Mouse (Mus musculus) mature B cell (primary cell): ENCODE measurements at regions not wholly inside any gene's neighbourhood (a gene's known extent, or its start where the extent isn't known, plus 50 kb on each side); places are given as distances from the start of the nearest gene placed in this dataset.

Experiments
- in situ Hi-C: fragments of 300-500 bp; cut with MboI; formaldehyde crosslinking; loops from 2 replicates; pipeline ENCODE4 v1.14.3; 2019

DNA sequence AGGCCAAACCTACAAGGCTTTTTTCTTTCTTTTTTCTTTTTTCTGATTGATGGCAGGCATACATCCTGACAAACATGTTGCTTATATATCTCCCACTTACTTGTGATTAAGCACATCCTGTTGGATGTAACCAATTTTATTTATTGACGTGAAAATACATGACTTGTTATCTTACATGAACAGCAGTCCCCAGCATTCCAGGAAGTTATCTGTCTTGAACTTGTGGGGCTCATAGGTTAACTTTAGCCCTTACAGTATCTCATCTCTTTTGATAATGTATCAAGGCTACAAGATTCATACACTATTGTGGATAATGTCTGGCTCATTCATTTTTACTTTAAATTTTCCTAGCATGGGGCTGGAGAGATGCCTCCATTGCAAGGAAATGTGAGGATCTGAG is 852.0 kb upstream of the Agtr1b start:
- in situ Hi-C loops, result no loop called here

DNA sequence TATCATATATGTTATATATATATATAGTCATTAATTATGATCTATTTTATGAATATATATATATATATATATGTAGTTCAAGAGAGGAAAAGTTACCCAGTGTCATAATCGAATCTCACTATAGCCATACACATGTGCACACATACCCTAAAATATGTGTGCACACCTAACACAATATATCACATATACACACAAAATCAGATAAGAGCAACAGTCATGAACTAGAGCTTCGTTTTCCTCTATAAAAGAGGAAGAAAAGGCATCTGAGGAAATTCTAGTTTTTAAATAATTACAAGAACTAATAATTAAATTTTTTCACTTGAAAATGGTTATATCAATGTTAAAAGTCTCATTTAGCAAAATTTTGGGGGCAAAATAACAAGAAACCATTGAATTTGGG is 835.3 kb upstream of the Tbl1xr1 start:
- in situ Hi-C loops, result no loop called here

DNA sequence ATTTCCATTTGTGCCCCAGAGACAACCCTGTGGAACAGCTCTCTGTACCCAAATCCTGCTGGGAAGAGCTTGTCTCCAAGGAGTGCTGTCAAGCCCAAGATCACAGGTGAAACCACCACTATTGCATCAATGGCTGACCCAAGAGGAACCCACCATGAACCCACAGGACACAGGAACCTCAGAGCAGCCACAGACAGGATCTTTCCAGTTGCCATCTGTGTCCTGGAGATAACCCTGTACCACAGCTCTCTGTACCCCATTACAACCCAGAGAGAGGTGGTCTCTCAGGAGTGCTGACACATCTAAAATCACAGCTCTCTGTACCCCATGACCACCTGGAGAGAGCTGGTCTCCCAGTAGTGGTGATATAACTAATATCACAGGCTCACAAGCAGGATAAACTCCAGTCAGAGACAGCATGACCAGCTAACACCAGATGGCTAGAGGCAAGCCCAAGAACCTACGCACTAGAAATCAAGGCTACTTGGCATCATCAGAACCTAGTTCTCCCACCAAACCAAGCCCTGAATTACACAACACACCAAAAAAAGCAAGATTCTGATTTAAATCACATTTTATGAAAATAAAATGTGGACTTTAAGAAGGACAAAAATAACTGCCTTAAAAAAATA is 820.2 kb upstream of the Tbl1xr1 start:
- in situ Hi-C loops, result no loop called here

DNA sequence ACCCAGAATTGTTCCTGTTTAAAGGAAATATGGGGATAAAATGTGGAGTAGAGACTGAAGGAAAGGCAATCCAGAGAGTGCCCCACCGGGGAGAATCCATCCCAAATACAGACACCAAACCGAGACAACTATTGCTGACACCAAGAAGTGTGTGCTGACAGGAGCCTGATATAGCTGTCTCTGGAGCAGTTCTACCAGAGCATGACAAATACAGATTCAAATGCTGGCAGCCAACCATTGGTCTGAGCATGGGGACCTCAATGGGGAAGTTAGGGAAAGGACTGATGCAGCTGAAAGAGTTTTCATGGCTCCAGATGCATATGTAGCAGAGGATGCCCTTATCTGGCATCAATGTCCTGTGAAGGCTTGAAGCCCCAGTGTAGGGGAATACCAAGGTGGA is 813.1 kb upstream of the Tbl1xr1 start:
- in situ Hi-C loops, result no loop called here

DNA sequence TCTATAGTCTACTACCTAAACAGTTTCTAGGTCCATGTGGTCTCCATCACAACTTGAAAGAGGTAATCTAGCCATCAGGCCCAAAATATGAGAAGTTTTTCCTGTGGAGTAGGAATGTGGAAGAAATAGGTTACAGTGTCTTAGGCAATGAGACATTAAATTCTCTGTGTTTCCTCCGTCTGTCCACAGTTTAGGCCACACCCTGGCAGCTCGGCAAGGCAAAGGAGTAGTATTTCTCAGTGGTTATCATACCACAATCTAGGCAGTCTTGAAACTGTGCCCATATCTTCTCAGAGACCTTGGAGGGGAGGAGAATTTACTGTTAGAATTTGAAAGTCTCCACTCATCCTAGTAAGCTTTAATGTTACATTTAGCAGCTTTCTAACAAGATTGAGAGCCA is 811.0 kb upstream of the Tbl1xr1 start:
- in situ Hi-C loops, result no loop called here

DNA sequence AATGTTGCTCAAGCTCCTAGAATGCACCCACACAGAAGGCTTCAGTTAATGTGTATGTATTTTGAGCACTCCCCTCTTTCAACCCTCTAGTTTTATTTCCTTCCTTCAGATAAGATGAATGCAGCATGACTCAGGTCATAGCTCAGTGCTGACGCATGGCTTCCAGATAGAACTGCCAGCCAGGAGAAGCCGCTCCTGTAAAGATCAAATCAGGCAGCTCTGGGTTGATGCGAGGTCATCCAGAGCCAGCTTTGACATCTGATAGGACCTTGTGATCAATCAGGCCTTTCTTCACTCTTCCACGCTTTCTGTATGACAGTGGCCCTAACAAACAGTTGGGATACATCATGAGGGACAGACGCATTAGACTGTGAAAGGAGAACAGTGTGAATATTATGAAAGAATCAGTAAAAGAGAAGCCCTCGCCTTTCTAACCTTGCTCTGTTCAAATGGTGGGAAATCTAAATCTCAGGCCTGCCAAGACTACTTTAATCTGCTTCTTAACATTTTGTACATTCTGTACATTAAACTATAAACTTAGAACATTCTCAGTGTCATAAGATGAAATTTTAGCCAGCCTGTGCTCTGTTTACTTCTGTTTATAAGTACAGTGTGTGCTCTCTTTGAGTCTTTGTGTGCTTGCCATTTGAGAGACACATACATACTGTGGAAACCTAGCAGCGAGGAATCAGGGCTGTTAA is 807.9 kb upstream of the Tbl1xr1 start:
- in situ Hi-C loops, result no loop called here

DNA sequence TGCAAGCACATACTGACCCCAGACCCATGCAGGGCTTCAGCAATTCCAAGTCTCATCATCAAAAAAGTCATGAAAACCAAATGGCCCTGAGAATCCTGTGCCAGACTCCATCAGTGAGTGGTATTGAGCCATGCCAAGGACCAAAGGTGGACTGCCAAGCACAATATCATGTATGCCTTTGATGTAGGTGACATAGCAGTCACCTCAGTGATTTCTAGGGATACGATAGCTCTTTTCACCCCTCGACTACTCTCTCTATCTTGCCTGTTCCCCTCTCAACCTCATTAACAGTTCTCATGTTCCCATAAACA is 807.4 kb upstream of the Tbl1xr1 start:
- in situ Hi-C loops, result no loop called here

DNA sequence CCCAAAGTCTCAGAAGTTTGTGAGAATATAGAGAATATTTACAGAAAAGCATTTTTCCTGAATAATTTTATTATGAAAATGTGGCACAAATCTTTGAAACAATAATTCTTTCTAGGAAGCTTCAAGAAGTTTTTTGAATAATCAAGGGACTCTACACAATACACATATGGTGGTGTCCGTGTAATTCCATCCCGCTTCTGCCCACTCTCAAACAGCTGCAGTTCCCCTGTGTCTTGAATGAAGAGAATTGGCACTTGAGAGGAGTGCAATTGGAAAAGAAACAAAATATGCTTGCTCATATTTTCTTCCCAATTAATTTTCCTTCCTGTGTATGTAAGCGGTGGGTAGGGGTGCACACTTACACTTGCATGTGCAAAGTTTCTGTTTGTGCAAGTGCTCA is 805.7 kb upstream of the Tbl1xr1 start:
- in situ Hi-C loops, result no loop called here

DNA sequence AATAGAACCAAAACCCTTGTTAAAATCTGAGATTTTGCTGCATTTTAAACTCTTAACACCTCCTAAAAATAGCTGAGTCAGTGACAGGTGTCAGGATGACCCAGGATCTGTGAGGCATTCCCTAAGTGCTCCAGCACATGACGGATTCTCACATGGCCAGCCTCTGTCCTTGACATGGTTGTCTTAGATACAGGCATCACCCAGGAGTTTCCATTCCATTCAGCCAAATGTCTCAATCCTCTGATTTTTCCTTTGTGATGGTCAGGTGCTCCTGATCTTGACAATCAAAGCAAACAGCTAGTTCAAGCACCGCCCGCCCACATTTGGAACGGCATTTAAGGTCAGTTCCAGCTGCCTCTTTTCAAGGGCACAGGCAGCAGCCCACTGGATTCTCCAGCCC is 804.2 kb upstream of the Tbl1xr1 start:
- in situ Hi-C loops, result no loop called here

DNA sequence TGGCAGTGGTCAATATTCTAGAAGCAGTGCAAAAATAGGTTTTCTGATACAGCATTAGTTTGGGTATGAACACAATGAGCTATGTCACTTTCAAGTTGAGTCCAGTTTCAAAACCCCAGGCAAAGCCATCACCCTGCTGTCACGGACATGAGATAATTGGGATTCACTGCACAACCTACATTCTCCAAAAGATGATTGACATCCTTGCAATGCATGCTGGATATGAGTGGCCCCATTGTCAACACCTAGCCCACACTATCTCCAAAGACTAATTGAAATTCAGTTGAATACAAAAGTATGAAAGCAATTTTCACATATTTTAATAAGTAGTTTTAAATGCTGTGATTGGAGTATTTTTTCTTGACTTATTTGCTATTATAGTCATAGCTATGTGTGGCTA is 783.7 kb upstream of the Tbl1xr1 start:
- in situ Hi-C loops, result no loop called here

DNA sequence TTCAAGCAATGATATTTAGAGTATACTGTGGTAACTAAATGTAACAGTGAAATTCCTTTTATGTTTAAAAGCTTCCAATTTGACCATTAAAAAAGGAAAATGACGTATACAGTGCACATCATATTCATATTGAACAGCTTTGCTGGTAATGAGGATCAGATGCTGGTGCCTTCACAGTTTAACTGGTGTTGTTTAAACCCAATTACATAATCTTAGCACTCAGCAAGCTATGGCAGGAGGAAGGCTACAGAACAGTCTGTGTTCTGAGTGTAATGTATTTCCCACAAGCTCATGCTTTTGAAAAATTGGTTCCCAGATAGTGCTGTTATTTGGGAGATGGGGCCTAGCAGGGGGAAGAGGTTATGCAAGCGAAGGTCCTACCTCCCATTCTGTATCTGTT is 783.1 kb upstream of the Tbl1xr1 start:
- in situ Hi-C loops, result no loop called here

DNA sequence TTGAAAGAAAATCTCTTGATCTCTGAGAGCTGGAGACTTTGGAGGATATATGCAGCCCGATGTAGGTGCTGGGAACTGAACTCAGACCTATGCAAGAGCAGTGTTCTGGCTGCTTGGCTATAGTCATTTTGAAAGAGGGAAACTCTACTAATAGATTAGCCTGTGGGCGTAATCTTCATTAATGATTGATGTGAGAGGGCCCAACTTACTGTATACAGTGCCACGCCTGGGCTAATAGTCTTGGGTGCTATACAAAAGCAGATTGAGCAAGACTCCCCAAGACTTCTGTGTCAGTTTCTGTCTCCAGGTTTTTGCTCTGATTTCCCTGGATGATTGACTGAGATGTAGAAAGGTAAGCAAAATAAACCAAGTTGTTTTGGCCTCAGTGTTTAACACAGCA is 781.7 kb upstream of the Tbl1xr1 start:
- in situ Hi-C loops, result no loop called here

DNA sequence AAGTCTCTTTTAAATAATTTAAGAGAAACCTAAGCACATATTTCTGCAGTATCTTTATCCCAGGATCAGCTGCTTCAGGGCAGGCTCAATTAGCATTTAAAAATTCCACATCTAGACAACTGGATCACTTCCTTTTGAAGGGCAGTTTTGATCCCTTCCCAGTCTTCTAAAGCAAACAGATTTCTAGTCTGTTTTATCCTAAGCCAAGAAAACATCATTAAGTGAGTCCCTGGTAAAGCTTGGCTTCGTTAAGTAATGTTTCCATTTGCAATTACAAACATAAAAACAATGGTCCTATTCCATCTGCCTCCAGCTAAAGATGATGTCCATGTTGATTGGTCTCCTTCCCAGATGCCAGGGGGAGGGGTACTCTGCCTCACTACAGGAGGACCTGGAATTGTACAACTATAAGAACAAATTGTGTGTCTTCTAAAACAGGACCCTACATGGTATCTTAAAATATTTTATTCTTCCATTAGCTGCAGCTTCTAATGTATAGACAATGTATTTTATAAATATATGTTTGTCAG is 779.8 kb upstream of the Tbl1xr1 start:
- in situ Hi-C loops, result no loop called here

DNA sequence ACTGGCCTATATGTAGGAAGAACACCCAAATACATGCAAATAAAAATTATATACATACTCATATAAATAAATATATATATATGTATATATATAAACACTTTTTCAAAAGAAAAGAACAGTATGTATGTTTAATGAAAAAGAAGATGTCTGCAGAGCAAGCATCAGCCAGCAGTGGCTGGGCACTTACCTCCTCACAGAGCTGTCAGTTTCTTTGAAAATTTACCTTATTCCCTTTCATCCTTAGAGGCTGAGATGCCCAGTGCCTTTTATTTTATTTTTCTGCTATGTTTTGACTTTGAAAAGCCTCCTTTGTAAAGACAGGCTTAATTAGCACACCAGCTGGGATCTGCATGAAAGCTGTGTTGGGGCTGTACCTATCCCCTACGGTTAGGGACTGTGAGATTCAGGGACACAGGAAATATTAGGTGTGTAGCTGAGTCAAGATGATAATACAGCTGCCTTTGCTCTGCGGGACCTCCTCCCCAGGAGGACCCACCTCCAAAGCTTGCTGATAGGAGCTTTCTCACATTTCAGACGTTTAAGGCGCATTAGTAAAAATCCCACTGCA is 751.0 kb upstream of the Tbl1xr1 start:
- in situ Hi-C loops, result no loop called here

DNA sequence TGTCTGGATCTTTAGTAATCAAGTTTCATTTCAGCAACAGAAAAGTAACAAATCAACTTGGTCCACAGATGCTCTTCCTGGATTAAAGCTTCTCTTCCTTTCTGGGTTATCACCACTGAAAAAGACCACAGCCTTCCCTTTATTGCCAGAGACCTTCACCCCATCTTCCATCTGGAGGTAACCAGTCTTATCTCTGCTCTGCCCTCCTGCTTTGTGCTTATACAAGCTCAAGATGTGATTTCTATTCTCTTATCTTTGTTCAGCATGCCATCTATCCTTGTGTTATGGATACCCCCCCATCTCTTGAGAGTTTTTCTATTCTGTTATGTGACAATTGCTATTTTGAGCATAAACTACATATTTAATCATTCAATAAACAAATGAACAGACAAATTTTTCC is 734.5 kb upstream of the Tbl1xr1 start:
- in situ Hi-C loops, result no loop called here

DNA sequence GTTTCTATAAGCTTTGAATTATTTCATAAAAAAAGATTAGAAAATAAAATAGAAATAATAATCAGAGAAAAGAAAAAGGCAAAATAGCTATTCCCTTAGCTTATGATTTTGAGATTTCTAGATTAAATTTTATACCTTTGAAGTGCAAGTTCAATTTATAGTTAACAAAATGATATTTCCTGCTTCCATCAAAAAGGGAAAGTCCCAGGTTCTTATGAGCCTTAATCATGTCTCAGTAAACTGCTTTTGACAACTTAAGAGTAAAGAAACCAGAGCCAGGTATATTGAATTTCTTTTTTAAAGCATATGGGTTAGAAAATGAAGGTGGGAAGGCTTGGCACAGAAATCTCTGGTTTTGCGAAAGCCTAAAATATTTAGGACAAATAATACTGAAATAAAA is 733.4 kb upstream of the Tbl1xr1 start:
- in situ Hi-C loops, result no loop called here

DNA sequence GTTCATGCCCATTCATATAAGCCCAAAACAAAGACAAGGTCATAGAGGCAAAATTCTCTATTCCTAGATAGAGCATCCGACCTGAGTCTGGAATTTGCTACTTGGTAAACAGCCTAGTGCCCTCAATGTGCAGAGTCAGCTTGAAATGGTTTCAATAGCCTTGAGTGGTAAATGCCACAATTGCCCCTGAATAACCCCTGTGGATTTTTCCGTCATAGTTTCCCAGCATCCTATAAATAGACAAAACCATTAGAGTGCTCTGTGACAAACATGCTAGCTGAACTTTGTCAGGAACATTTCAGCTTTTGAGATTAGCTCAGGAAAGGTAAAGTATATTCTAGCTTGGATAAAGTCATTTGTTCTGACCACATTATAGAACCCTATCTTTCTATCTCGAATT is 727.0 kb upstream of the Tbl1xr1 start:
- in situ Hi-C loops, result no loop called here

DNA sequence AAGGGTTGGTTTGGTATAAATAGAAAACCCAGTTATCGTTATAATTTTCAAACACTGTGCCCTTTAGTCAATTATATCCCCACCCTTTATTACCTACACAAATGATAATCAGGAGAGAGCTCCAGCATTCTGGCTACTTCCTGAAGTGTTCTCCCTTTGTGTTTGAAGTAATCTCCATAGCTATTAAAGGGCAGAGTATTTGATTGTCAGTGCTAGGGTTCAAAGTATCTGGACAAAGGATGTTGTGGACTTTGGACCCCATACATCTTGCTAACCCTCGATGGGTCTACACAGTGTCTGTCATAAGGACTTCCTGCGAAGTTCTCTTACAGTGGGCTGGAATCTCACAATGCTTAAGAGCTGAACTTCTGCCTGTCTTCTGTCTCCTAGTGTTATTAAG is 720.3 kb upstream of the Tbl1xr1 start:
- in situ Hi-C loops, result no loop called here

DNA sequence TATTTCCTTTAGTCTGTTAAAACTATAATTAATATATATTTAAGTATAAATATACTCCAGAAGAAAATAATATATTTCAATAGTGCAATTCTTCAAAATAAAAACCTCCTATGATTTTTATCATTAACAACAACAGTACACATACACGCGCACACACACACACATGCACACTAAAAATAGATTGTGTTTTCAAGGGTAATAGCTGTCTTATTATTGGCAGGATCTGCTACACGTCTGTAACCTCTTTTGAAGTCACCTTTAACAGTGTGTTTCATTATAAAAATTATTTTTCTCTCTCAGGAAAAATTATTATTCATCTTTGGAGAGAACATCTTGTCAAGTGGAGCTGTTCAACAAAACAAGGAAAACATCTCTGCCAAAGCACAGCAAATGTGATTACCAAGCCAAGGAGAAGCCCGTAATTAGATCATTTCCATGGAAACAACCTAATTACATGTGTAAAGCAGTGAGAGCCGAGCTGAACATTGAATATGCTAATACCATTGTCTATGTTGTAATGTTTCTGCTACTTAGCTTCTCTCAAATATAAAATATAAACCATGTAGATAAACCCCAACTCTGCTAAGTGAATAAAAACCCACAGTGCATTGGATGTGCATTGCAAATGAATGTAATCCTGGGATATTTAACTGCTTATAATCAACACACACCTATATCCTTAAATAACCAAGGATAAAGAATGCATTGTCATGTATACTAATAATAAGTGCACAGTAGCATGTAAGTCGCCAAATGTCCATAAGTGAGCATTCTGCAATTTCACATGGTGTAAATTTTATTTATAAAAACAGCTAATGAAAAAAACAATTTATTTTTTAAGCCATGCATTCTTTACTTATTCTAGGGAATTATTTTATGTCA is 719.4 kb upstream of the Tbl1xr1 start:
- in situ Hi-C loops, result no loop called here

DNA sequence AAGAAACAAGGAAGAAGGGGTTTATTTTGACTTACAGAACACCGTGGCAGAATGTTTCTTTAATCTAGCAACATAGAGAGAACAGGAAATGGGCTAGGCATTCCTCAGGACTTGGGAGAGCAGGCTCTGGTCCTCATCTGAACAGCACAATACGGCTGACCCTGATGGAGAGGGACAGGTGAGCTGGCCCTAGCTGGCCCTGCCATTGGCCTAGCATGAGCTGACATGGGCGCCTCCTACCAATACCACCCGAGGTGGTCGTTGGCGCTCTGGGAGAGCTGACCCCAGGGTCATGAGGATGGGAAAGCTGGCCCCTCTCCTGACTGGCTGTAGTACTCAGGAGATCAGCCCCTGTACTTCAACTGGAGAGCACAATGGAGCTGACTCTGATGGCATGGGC is 718.4 kb upstream of the Tbl1xr1 start:
- in situ Hi-C loops, result no loop called here

DNA sequence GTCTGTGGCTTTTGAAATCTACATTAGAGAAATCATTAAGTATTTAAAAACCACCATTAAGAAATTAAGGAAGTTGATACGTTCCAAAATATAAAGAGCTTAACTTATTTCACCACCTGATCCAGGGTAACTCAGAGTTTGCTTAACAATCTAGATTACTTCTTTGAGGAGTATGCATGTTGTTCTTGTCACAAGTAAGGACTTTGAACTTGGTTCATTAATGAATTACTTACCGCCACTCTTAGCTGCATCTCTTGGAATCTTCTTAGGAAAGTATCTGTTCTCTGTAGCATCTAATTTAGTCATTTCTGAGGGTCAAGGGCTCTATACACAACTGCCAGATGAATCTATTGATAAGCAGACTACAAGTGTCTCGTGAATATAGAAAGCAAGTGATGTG is 715.4 kb upstream of the Tbl1xr1 start:
- in situ Hi-C loops, result no loop called here

DNA sequence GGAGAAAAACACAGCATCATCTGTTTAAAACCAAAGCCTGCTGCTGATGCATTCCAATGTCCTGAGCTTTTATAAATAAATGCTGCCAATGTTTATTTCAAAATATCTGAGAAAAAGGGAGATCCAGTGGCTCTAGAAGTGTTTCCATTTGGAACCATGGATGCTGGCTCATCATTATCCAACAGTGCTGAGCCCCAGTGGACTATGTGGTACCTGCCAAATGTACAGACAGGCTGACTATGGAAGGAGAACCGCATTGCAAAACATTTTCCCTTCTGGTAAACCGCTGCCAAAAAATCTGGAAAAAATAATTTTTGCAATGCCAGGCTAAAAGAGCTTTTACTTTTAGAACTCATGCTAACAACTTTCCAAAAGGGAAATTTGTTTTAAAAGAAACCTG is 696.6 kb upstream of the Tbl1xr1 start:
- in situ Hi-C loops, result no loop called here

DNA sequence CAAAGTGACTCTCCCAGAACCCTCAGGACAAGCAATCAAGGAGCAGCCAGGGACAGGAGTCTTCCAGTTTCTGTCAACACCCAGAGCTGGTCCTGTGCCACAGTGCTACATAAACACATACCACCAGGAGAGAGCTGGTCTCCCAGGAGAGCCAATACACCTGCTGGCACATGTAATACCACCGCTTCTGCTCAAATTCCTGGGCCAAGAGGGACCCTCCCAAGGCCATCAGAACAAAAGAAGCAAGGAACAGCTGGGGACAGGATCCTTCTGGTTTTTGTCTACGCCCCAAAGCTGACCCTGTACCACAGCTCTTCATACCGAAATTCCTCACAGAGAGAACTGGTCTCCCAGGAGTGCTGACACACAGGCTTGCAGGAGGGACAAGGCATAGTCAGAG is 695.4 kb upstream of the Tbl1xr1 start:
- in situ Hi-C loops, result no loop called here
